Mouse (Mus musculus): ENCODE results near the gene Itpr3. TPM values are rescaled to one million over a fixed set of nuclear protein-coding genes. Genes with fewer than 3 reads are reported as not detected.

Itpr3 gene
- total and polyA plus RNA-seq, 2 experiments from 2014 or later = 0.90 to 4.7 TPM

DNA sequence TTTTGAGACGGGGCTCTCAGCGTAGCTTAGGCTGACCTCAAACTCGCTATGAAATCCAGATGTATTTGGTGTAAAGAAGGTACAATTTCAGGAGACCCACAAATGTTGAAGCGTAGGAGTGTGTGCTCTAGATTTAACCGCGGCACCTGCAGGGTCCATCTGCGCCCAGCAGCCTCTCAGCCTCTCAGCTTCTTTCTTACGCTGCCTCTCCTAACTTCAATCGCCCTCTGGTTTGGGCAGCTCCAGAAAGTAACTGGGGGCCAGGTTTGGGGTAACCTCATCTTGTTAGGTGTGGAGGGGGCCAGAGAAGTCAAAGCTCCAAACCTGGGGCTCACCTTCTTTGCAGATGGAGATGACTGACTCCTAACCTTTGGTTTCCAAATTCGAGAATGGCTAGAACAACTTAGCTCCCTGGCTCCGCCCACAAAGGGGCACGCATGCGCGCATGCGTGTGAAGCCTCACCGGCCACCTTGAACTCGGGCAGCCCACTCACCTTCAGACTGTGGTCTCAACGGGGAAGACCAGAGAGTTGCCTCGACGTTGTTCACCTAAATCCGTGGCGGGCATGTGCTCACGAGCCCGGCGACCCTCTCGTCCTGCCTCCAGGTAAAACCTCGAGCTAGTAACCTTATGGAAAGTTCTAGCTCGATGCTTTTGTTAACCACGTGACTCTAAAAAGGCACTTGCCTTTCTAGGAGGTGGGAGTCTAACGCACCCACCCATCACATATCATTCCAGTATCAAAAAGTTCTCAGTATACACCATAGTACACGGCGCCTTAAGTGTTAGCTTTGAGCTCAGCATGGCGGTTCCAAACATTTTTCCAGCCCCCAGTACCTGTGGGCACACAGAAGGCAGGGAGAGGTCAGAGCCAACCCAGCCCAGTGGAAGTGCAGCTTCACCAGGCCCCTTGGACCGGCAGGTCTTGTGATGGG, 39.3 kb upstream of the Itpr3 start:
- Histone ChIP-seq H3K9me3 (ENCODE audit: low read length) (no peaks in the 10 kb centered on the region), H3K4me3 (ENCODE audit: low read depth, low read length) (peak overlapping the region; percentile 37), H3K27me3 (ENCODE audit: insufficient read depth, low read length) (no peaks in the 10 kb centered on the region), H3K36me3 (ENCODE audit: insufficient read depth, low read length) (peaks cover 21% of the 10 kb centered on the region), H3K4me1 (ENCODE audit: insufficient read depth, low read length) (peaks cover 3% of the 10 kb centered on the region), H3K4me2 (ENCODE audit: low read depth, low read length, poor library complexity, severe bottlenecking) (peak overlapping the region; percentile 68), H3K27ac (ENCODE audit: low read depth, low read length) (peak overlapping the region; percentile 75), H3K9ac (replicated peaks; ENCODE audit: low read length, poor library complexity, severe bottlenecking) (peak overlapping the region; percentile 67)
- WGBS = 6% methylated on average over 34 of the region's 34 CpGs
- peak; percentile 92 for DNase-seq (ENCODE audit: low spot score)
- ATAC-seq (ENCODE audit: low FRiP score) = peak; percentile 65
- TF ChIP-seq CTCF (IDR thresholded peaks at IDR 0.05) = no peak

DNA sequence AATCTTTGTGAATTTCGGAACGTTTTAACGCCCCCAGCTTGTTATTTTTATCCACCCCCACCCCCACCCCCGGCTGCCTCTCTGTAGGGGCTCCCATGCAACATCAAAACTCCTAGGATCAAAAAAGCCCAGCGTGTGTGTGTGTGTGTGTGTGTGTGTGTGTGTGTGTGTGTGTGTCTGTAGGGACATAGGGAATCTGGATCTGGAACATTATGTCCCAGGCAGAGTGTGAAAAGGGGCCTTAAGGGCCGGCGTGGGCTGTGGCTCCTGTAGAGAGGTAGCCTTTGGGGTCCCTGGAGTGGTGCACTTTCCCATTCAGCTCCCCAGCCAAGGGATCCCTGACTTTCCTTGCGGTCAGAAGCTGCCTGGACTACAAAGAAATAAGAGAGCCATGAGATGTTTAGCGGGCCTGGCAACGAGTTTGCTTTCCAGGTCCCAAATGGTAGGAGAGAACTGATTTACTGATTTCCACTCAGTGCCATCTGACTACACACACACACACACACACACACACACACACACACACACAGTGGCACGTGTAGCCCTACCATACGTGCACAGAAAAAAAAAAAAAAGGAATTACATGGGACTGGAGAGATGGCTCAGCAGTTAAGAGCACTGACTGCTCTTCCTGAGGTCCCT, 38.4 kb upstream of the Itpr3 start:
- WGBS = 23% methylated on average over 12 of the region's 12 CpGs
- H3K4me3 ChIP-seq (ENCODE audit: low read depth, low read length) = peak overlapping the region; percentile 37; the same call in 1 of the 2 replicates

GRCm38 (mm10) chr17:27021076-27021475, 36.0 kb upstream of the Itpr3 start:
- DNase-seq (ENCODE audit: low spot score) (no peak), ATAC-seq (ENCODE audit: low FRiP score) (no peak)
- 88% methylated on average over 13 of the region's 14 CpGs for WGBS
- H3K9me3 ChIP-seq (ENCODE audit: low read length) = no peaks in the 10 kb centered on the region
- no peak overlapping the region for H3K4me3 ChIP-seq (ENCODE audit: low read depth, low read length)
- H3K4me2 ChIP-seq (ENCODE audit: low read depth, low read length, poor library complexity, severe bottlenecking) = no peak overlapping the region
- peaks cover 41% of the 10 kb centered on the region for H3K36me3 ChIP-seq (ENCODE audit: insufficient read depth, low read length)
- H3K27me3 ChIP-seq (ENCODE audit: insufficient read depth, low read length) = no peaks in the 10 kb centered on the region
- H3K4me1 ChIP-seq (ENCODE audit: insufficient read depth, low read length) = peaks cover 3% of the 10 kb centered on the region
- no peak overlapping the region for H3K9ac ChIP-seq (replicated peaks; ENCODE audit: low read length, poor library complexity, severe bottlenecking)
- TF ChIP-seq CTCF (IDR thresholded peaks at IDR 0.05) = no peak
- H3K27ac ChIP-seq (ENCODE audit: low read depth, low read length) = no peak overlapping the region

More for the DNA sequence above, 38.4 kb upstream of the Itpr3 start:
- ATAC-seq (ENCODE audit: low FRiP score) (no peak), DNase-seq (ENCODE audit: low spot score) (peak; percentile 10)
- Histone ChIP-seq H3K27ac (ENCODE audit: low read depth, low read length) (peak overlapping the region; percentile 75), H3K9ac (replicated peaks; ENCODE audit: low read length, poor library complexity, severe bottlenecking) (peak overlapping the region; percentile 67; the same call in 1 of the 2 replicates), H3K9me3 (ENCODE audit: low read length) (no peaks in the 10 kb centered on the region), H3K36me3 (ENCODE audit: insufficient read depth, low read length) (peaks cover 26% of the 10 kb centered on the region), H3K4me2 (ENCODE audit: low read depth, low read length, poor library complexity, severe bottlenecking) (peak overlapping the region; percentile 68), H3K4me1 (ENCODE audit: insufficient read depth, low read length) (peaks cover 3% of the 10 kb centered on the region), H3K27me3 (ENCODE audit: insufficient read depth, low read length) (no peaks in the 10 kb centered on the region)
- no peak for TF ChIP-seq CTCF (IDR thresholded peaks at IDR 0.05)

GRCm38 (mm10) chr17:27021736-27022135, 35.4 kb upstream of the Itpr3 start:
- TF ChIP-seq CTCF (IDR thresholded peaks at IDR 0.05) = no peak
- ATAC-seq (ENCODE audit: low FRiP score) = no peak
- WGBS = 91% methylated on average over 9 of the region's 9 CpGs
- H3K9ac ChIP-seq (replicated peaks; ENCODE audit: low read length, poor library complexity, severe bottlenecking) = no peak overlapping the region
- no peak overlapping the region for H3K4me3 ChIP-seq (ENCODE audit: low read depth, low read length)
- no peak overlapping the region for H3K27ac ChIP-seq (ENCODE audit: low read depth, low read length)
- peaks cover 3% of the 10 kb centered on the region for H3K4me1 ChIP-seq (ENCODE audit: insufficient read depth, low read length)
- H3K36me3 ChIP-seq (ENCODE audit: insufficient read depth, low read length) = peaks cover 41% of the 10 kb centered on the region
- no peaks in the 10 kb centered on the region for H3K9me3 ChIP-seq (ENCODE audit: low read length)
- no peaks in the 10 kb centered on the region for H3K27me3 ChIP-seq (ENCODE audit: insufficient read depth, low read length)
- H3K4me2 ChIP-seq (ENCODE audit: low read depth, low read length, poor library complexity, severe bottlenecking) = no peak overlapping the region
- no peak for DNase-seq (ENCODE audit: low spot score)

GRCm38 (mm10) chr17:27023342-27023741, 33.8 kb upstream of the Itpr3 start:
- 92% methylated on average over 4 of the region's 4 CpGs for WGBS
- Histone ChIP-seq H3K4me3 (ENCODE audit: low read depth, low read length) (no peak overlapping the region), H3K27ac (ENCODE audit: low read depth, low read length) (no peak overlapping the region), H3K4me2 (ENCODE audit: low read depth, low read length, poor library complexity, severe bottlenecking) (no peak overlapping the region), H3K4me1 (ENCODE audit: insufficient read depth, low read length) (peaks cover 8% of the 10 kb centered on the region), H3K27me3 (ENCODE audit: insufficient read depth, low read length) (no peaks in the 10 kb centered on the region), H3K9ac (replicated peaks; ENCODE audit: low read length, poor library complexity, severe bottlenecking) (no peak overlapping the region), H3K9me3 (ENCODE audit: low read length) (no peaks in the 10 kb centered on the region), H3K36me3 (ENCODE audit: insufficient read depth, low read length) (peaks cover 41% of the 10 kb centered on the region)
- TF ChIP-seq CTCF (IDR thresholded peaks at IDR 0.05) = no peak
- no peak for ATAC-seq (ENCODE audit: low FRiP score)
- no peak for DNase-seq (ENCODE audit: low spot score)
